In genomic region chr2:116977771-116978600, GRCm38 (mm10) we compare ENCODE assay signal across 13 mouse cellular contexts.
DNase-seq lines count a peak whose midpoint lies in the region; ATAC-seq and TF ChIP-seq lines count a peak whose summit lies in the region.
"Had no signal": no experiment of that assay in that cellular context is flagged by ENCODE, and none has a peak within 500 bp of the region (broad histone marks: within the 10 kb centered on the region; RNA-seq: fewer than 3 reads in every experiment).

No protein-coding gene starts in this region.

- H3K27ac ChIP-seq in gastrocnemius, adult 2 months, result 0 out of 2 replicates have a peak overlapping the region, but pooled peaks have one; percentile 5
- no peak overlapping the region for H3K27ac ChIP-seq in CH12.LX (ENCODE audit: insufficient read depth, low read depth)
- peak overlapping the region; percentile 79 for H3K27ac ChIP-seq in bone marrow macrophage, adult 2 months (ENCODE audit: insufficient read depth, low read depth, low read length)
- H3K27ac ChIP-seq in limb, embryonic 10.5 days, result peak overlapping the region; percentile 82

- TF ChIP-seq RAD21 in CH12.LX (IDR thresholded peaks at IDR 0.05; ENCODE audit: low read depth, low read length), result no peak

- no peak overlapping the region for H3K4me3 ChIP-seq in gastrocnemius, adult 2 months
- no peak overlapping the region for H3K4me3 ChIP-seq in CH12.LX (replicated peaks in 1 of 3; ENCODE audit: low read depth in 2 of 3, low read length in 2 of 3, poor library complexity in 1 of 3)
- no peak overlapping the region for H3K4me3 ChIP-seq in bone marrow macrophage, adult 2 months (ENCODE audit: insufficient read depth, low read length)
- no peak overlapping the region for H3K4me3 ChIP-seq in limb, embryonic 10.5 days

- intact Hi-C loops in gastrocnemius, adult 2 months (cut with DNase I), result loop anchor here (2.0 to 5.0 kb wide), 2 partner anchors 39 to 137 kb away; no protein-coding TSS in a partner anchor
- intact Hi-C loops in gastrocnemius, postnatal 36 days (cut with DNase I), result no loop called here

- H3K9ac ChIP-seq in CH12.LX (ENCODE audit: insufficient read depth, low read depth), result no peak overlapping the region

- no peak for ATAC-seq in granulocyte monocyte progenitor cell, adult 5-6 weeks (replicated peaks; ENCODE audit: poor library complexity, severe bottlenecking)
- ATAC-seq in frontal cortex, adult (ENCODE audit: low TSS enrichment), result no peak
- ATAC-seq: intestine, embryonic 16.5 days; Patski had no signal

- TF ChIP-seq POLR2A in CH12.LX (IDR thresholded peaks at IDR 0.05; ENCODE audit: low read depth, low read length), result no peak
- TF ChIP-seq POLR2A in bone marrow macrophage, adult 2 months (IDR thresholded peaks at IDR 0.05; ENCODE audit: borderline replicate concordance, low read depth, low read length), result no peak

- no peaks in the 10 kb centered on the region for H3K79me2 ChIP-seq in CH12.LX (replicated peaks; ENCODE audit: control insufficient read depth, extremely low read depth, insufficient read depth, poor library complexity, severe bottlenecking)

- no peak for TF ChIP-seq CTCF in gastrocnemius, adult 2 months (IDR thresholded peaks at IDR 0.05)
- TF ChIP-seq CTCF in CH12.LX (conservative IDR thresholded peaks at IDR 0.05 in 1 of 2, IDR thresholded peaks at IDR 0.05 in 1 of 2; ENCODE audit: low read depth in 2 of 2, low read length in 2 of 2), result no peak
- no peak for TF ChIP-seq CTCF in bone marrow macrophage, adult 2 months (IDR thresholded peaks at IDR 0.05; ENCODE audit: low read depth, low read length)

- no peak for TF ChIP-seq EP300 in CH12.LX (IDR thresholded peaks at IDR 0.05; ENCODE audit: low read length)

- peaks cover 3% of the 10 kb centered on the region for H3K9me3 ChIP-seq in CH12.LX (replicated peaks; ENCODE audit: low read length)
- H3K9me3 ChIP-seq in limb, embryonic 10.5 days (replicated peaks), result no peaks in the 10 kb centered on the region

- H3K27me3 ChIP-seq in CH12.LX (replicated peaks), result no peaks in the 10 kb centered on the region
- H3K27me3 ChIP-seq in limb, embryonic 10.5 days (ENCODE audit: low read depth, poor library complexity, severe bottlenecking), result no peaks in the 10 kb centered on the region
- H3K27me3 ChIP-seq: Patski had no signal

- WGBS in limb, embryonic 10.5 days, result 52% methylated on average over 10 of the region's 10 CpGs

- no peak overlapping the region for H3K4me2 ChIP-seq in CH12.LX (ENCODE audit: insufficient read depth, low read depth, poor library complexity, severe bottlenecking)

- in situ Hi-C loops in CH12.LX (cut with MboI; ENCODE audit: low pct_ligation_motif_present, low pct_unique_long_range_greater_than_20kb, low sequenced_read_pairs), result loop anchor here (10.0 kb wide), 1 partner anchor 147 kb away; the partner anchor contains the start of gene Spred1

- dilution Hi-C loops in CH12.LX (cut with MboI; ENCODE audit: extremely low pct_ligation_motif_present, extremely low pct_unique_long_range_greater_than_20kb, low sequenced_read_pairs), result no loop called here

- H3K36me3 ChIP-seq in CH12.LX (replicated peaks in 1 of 2; ENCODE audit: control insufficient read depth in 1 of 2, insufficient read depth in 1 of 2, low read length in 1 of 2), result no peaks in the 10 kb centered on the region
- H3K36me3 ChIP-seq in limb, embryonic 10.5 days, result no peaks in the 10 kb centered on the region

- H3K4me1 ChIP-seq in CH12.LX (ENCODE audit: control insufficient read depth in 1 of 2, insufficient read depth in 2 of 2), result peaks cover 3 to 46% of the 10 kb centered on the region in 2 experiments; a peak in 3 of 4 replicates
- H3K4me1 ChIP-seq in bone marrow macrophage, adult 2 months (ENCODE audit: control insufficient read depth, insufficient read depth, low read length), result peaks cover 58% of the 10 kb centered on the region
- peaks cover 78% of the 10 kb centered on the region for H3K4me1 ChIP-seq in limb, embryonic 10.5 days

- no peak for DNase-seq in gastrocnemius, adult 2 months
- DNase-seq in gastrocnemius, postnatal 36 days, result no peak
- no peak for DNase-seq in CH12.LX (ENCODE audit: extremely low read depth)
- DNase-seq in limb, embryonic 10.5 days (ENCODE audit: low spot score), result no peak
- no peak for DNase-seq in gastrocnemius, postnatal 25 days
- DNase-seq: gastrocnemius, postnatal 10 days; right cerebral cortex, postnatal 25 days; thymus, postnatal 25 days had no signal

TF ChIP-seq in CH12.LX, 34 proteins besides CTCF, POLR2A, EP300 and RAD21:
- TF ChIP-seq JUN (IDR thresholded peaks at IDR 0.05; ENCODE audit: insufficient read depth, low read depth, low read length) (peak; percentile 18; the same call in 1 of the 2 replicates), BHLHE40 (IDR thresholded peaks at IDR 0.05; ENCODE audit: low read depth, low read length) (no peak), SIN3A (IDR thresholded peaks at IDR 0.05; ENCODE audit: low read length) (no peak), TCF12 (IDR thresholded peaks at IDR 0.05; ENCODE audit: low read depth, low read length) (no peak), JUND (conservative IDR thresholded peaks at IDR 0.05; ENCODE audit: low read depth, low read length) (peak; percentile 41; the same call in 1 of the 2 replicates), CHD2 (IDR thresholded peaks at IDR 0.05; ENCODE audit: low read length) (no peak), PAX5 (IDR thresholded peaks at IDR 0.05; ENCODE audit: low read length) (no peak)
